Mouse (Mus musculus) liver, embryonic 16.5 days (tissue): ENCODE results near the gene Misp. TPM values are rescaled to one million over a fixed set of nuclear protein-coding genes. Genes with fewer than 3 reads are reported as not detected.

Experiments used
- ATAC-seq: fragments of 200-750 bp; cut with Nextera tagmentation; 2 replicates; pipeline ENCODE4 v1.8.0; 2017; ENCODE audit warnings: low read depth, mild to moderate bottlenecking, moderate number of reproducible peaks, moderate library complexity
- H3K27ac ChIP-seq: fragments of 300-500 bp; sonication (generic); 2 replicates; pipeline ENCODE4 v1.5.1; 2014; ENCODE audit warnings: mild to moderate bottlenecking, low read length
- H3K27me3 ChIP-seq: fragments of 300-500 bp; sonication (generic); 2 replicates; pipeline ENCODE4 v1.6.1; 2014; ENCODE audit warnings: low read depth, low read length, mixed read lengths; ENCODE audit not compliant: control insufficient read depth, insufficient read depth
- H3K36me3 ChIP-seq: fragments of 300-500 bp; sonication (generic); 2 replicates; pipeline ENCODE4 v1.6.1; 2014; ENCODE audit warnings: mild to moderate bottlenecking; ENCODE audit not compliant: control insufficient read depth, insufficient read depth
- H3K4me1 ChIP-seq: fragments of 300-500 bp; sonication (generic); 2 replicates; pipeline ENCODE4 v1.6.1; 2014; ENCODE audit warnings: low read depth, low read length, mixed read lengths; ENCODE audit not compliant: control insufficient read depth
- H3K4me2 ChIP-seq: fragments of 300-500 bp; sonication (generic); 2 replicates; pipeline ENCODE4 v1.6.1; 2014; ENCODE audit warnings: low read depth, low read length, mixed read lengths
- H3K4me3 ChIP-seq: fragments of 300-500 bp; sonication (generic); 2 replicates; pipeline ENCODE4 v1.5.1; 2014; ENCODE audit warnings: low read depth, mild to moderate bottlenecking, low read length
- H3K9ac ChIP-seq: fragments of 300-500 bp; sonication (generic); 2 replicates; pipeline ENCODE4 v1.6.1; 2014; ENCODE audit warnings: low read depth, low read length
- H3K9me3 ChIP-seq: fragments of 300-500 bp; sonication (generic); replicated peaks from 2 replicates; pipeline ENCODE4 v1.6.1; 2016; ENCODE audit warnings: low read length; ENCODE audit not compliant: control insufficient read depth
- WGBS: fragments of 180-500 bp; shearing (Covaris S2); extraction: QIAGEN DNeasy Blood & Tissue Kit; methylation state at CpG from one replicate; pipeline ENCODE4 v1.1.7; 2014; ENCODE audit not compliant: insufficient replicate concordance; 5-methylcytosine and 5-hydroxymethylcytosine counted together
- polyA plus RNA-seq: library from polyadenylated mRNA; unstranded; fragments of >200 nt; fragmentation: Nextera tagmentation; extraction: Ambion mirVana; gene quantifications from 2 replicates; pipeline ENCODE4 v1.2.1, GENCODE M21; 2015

The Misp gene
- polyA plus RNA-seq, 1 experiment from 2014 or later: 1.4 TPM

DNA sequence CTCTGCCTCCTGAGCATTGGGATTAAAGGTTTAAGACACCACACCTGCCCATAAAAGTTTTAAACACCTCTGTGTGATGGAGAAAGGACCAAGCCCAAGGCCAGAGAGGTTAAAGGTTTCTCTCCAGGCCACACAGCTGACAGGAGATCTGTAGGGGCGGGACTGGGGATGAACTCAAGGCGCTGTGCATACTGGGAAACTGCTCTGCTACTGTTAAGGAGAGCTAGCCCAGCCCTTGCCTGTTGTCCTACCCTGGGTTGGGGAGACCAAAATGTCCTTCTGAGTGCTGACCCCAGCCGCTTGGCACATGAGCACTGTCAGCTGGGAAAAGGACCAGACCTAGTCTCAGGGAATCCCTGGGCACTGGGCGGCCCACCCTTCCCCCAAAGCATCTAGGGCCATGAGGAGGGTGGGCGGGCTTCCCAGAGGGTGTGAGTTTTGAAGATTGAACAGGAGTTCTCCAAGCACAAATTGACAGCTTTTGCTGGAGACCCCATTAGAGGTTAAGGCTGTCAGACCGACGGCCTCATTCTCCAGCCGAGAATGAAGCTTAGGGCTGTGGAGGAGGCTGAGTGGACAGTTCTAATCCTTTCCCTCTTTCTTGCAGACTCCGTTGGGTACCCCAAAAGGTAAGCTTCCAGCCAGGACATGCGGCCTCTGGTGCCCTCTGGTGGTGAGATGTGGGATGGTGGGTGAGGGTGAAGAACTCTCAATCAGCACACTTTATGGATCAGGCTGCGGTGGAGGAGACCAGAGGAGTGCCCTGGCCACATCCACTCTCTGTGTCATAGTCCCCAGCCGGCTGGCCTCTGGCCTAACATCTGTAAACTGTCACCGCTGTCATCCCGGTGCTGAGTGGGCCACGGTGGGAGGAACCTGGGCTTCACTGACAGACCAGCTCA, 8.8 kb upstream of the Misp start:
- WGBS: 23% methylated on average over 15 of the region's 15 CpGs
- ATAC-seq: peak; percentile 38; the same call in 1 of the 2 replicates
- Histone ChIP-seq H3K27me3 (no peaks in the 10 kb centered on the region), H3K4me1 (peaks cover 10% of the 10 kb centered on the region), H3K36me3 (no peaks in the 10 kb centered on the region), H3K4me2 (no peak overlapping the region), H3K27ac (no peak overlapping the region), H3K9ac (no peak overlapping the region), H3K9me3 (no peaks in the 10 kb centered on the region), H3K4me3 (no peak overlapping the region)

DNA sequence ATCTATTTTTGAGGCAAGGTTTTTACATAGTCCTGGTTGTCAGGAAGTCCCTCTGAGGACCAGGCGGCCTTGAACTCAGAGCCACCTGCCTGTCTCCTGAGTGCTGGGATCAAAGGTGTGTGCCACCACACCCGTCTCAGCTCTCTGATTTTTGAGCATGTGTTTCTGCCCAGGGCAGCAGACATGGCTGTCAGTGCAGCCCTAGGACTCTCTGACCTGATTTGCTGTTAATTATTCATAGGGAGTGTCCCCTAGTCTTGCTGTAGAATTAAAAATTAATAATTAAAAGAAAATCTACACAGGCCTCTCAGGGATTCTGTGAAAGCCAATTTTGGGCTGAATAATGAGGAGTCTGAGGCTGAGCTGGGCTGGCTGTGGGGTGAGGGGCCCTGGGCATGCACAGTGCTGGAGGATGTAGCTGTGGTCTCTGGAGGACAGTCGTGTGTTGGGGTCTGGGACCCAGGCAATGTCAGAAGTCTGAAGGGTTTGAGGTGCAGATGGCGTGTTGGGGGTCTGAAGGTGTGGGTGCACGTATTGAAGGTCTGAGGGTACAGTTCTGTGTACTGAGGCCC, 6.4 kb upstream of the Misp start:
- Histone ChIP-seq H3K9me3 (no peaks in the 10 kb centered on the region), H3K9ac (no peak overlapping the region), H3K4me3 (no peak overlapping the region), H3K4me2 (no peak overlapping the region), H3K27me3 (no peaks in the 10 kb centered on the region), H3K4me1 (peaks cover 4% of the 10 kb centered on the region; the same call in 1 of the 2 replicates), H3K36me3 (no peaks in the 10 kb centered on the region), H3K27ac (no peak overlapping the region)
- WGBS: 59% methylated on average over 5 of the region's 5 CpGs
- ATAC-seq: 0 out of 2 replicates have a peak, but pooled peaks have one; percentile 11

DNA sequence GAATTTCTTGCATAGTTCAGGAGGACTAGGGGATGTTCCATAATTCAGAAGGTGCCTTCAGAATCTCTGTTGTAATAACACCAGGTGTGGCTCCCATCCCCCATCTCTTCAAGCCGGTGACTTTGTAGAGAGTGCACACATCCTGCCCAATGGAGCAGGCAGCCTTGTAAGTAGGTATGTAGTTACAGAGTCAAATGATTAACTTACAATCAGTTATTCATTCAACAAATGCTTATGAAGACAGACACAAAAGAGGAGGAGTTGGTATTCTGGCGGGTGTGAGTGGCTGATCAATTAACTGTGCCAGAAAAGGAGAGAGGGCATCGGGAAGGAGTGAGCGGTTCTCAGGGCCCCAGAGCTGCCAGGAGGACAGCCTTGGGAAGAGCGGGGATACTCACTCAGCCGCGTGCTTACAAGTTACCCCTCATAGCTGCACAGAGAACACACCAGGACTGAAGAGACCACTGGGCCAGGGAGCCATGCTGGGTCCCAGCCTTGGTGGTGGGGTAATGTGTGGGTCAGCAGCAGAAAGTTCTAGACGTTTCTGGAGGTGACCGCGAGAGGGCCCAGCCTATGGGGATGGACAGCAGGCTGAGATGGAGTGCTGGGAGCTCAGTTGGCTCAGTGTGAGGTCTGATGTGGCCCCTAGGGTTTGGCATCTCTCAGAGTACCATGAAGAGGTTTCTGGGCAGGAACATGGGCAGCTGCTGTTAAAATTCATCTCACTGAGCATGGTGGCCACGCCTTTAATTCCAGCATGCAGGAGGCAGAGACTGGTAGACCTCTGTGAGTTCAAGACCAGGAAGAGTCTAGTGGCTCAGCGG, 4.9 kb upstream of the Misp start:
- Histone ChIP-seq H3K27ac (no peak overlapping the region), H3K4me3 (no peak overlapping the region), H3K27me3 (no peaks in the 10 kb centered on the region), H3K36me3 (no peaks in the 10 kb centered on the region), H3K4me1 (peaks cover 4% of the 10 kb centered on the region; the same call in 1 of the 2 replicates), H3K4me2 (no peak overlapping the region), H3K9me3 (no peaks in the 10 kb centered on the region), H3K9ac (no peak overlapping the region)
- peak; percentile 25; the same call in 1 of the 2 replicates for ATAC-seq
- WGBS: 70% methylated on average over 12 of the region's 12 CpGs

DNA sequence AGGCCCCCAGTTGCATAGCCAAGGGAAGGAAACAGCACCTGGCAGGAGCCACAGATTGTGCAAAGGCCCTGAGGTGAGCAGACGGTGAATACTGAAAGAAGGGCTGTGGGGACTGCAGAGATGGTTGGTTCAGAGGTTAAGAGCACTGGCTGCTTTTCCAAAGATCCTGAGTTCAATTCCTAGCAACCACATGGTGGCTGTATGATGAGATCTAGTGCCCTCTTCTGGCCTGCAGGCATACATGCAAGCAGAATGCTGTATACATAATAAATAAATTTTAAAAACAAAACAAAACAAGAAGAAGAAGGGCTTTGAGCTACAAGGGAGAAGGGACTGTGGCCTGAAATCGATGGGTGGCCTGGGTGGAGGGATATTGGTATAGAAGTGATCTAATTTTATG, 3.7 kb upstream of the Misp start:
- Histone ChIP-seq H3K27ac (no peak overlapping the region), H3K4me2 (no peak overlapping the region), H3K36me3 (no peaks in the 10 kb centered on the region), H3K4me3 (no peak overlapping the region), H3K9ac (no peak overlapping the region), H3K4me1 (peaks cover 4% of the 10 kb centered on the region; the same call in 1 of the 2 replicates), H3K27me3 (no peaks in the 10 kb centered on the region), H3K9me3 (no peaks in the 10 kb centered on the region)
- ATAC-seq: no peak
- WGBS: 46% methylated on average over 2 of the region's 2 CpGs

DNA sequence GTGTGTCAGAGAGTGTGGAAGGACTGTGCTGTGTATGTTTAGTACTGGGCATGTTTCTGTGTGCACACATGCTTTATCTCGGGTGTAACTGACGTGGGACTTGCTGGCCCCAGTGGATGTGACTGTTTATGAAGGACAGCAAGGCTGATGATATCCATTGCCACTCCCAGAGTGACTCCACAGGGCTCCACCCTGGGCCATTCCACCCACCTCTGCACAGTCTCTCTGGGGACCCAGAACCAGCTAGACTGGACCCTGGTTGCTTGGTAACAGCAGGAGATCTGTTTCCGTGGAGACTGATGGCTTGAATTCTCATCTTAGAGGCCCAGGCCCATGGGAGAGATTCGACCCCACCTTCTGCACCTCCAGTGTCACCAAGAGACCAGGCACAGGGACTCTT, 2.6 kb upstream of the Misp start:
- Histone ChIP-seq H3K4me2 (no peak overlapping the region), H3K27me3 (no peaks in the 10 kb centered on the region), H3K9me3 (no peaks in the 10 kb centered on the region), H3K4me3 (no peak overlapping the region), H3K27ac (no peak overlapping the region), H3K9ac (no peak overlapping the region), H3K4me1 (peaks cover 8% of the 10 kb centered on the region), H3K36me3 (no peaks in the 10 kb centered on the region)
- WGBS: 47% methylated on average over 4 of the region's 4 CpGs
- no peak for ATAC-seq

DNA sequence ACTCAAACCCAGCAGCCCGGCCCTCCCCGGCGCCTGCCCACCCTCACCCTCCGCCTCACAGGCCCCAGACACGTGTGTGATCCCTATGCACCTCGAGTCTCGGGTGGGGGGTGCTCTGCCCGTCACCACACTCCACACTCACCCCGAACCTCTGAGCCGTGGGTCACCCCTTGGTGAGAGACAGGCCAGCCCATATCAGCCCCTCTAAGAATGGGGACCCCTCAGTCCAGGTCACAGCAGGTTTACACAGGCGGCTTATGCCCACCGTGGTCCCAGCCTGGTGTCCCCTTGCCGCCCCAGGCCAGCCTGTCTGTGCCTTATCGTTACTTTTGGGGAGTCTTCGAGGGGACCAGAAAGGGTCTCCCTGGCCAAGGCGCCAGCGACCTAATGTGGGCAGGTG, 1.2 kb upstream of the Misp start:
- 80% methylated on average over 17 of the region's 17 CpGs for WGBS
- no peak for ATAC-seq

DNA sequence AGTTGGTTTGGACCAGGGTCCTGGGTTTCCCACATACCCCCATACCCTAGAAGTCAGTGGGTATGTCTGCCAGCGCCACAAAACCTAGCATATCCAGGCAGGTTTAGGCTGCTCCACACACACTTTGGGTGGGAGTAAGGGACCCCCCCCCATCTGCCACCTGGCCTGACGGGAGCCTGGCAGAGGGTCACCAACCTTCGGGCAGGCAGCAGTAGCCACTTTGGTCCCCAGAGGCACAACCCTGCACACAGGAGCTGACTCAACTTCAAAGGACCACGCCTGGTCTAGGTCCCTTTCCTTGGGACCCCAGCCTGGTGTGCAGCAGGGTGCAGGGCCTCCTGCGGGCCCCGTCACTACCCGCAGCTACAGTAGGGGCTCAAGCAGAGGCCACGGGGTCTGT, 512 bp upstream of the Misp start:
- Histone ChIP-seq H3K9me3 (no peaks in the 10 kb centered on the region), H3K27me3 (no peaks in the 10 kb centered on the region), H3K4me3 (no peak overlapping the region), H3K4me1 (peaks cover 5% of the 10 kb centered on the region), H3K36me3 (no peaks in the 10 kb centered on the region), H3K4me2 (no peak overlapping the region), H3K27ac (no peak overlapping the region), H3K9ac (no peak overlapping the region)
- 63% methylated on average over 8 of the region's 8 CpGs for WGBS
- no peak for ATAC-seq

More for the DNA sequence above, 1.2 kb upstream of the Misp start:
- Histone ChIP-seq H3K4me2 (no peak overlapping the region), H3K9me3 (no peaks in the 10 kb centered on the region), H3K9ac (no peak overlapping the region), H3K4me3 (no peak overlapping the region), H3K36me3 (no peaks in the 10 kb centered on the region), H3K27me3 (no peaks in the 10 kb centered on the region), H3K27ac (no peak overlapping the region), H3K4me1 (peaks cover 8% of the 10 kb centered on the region)

DNA sequence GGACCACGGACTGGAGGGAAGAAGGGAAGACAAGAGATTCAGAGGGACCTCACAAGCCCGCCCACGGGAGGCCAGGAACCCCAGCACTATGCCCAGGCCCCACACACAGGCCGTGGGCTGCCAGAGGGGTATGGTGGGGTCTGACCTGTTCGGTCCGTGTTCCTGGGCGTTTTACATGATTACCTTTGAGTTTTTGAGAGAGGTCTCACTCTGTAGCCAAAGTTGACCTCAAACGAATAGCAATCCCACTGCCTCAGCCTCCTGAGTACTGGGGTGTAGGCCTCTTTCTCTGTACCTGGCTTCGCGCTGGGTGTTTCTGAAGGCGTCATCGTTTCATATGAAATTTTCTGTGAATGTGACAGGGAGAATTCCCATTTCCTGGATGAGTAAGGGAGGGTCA, 942 bp downstream of the Misp start:
- no peak overlapping the region for H3K9ac ChIP-seq
- H3K27me3 ChIP-seq: no peaks in the 10 kb centered on the region
- WGBS: 80% methylated on average over 12 of the region's 12 CpGs
- H3K9me3 ChIP-seq: no peaks in the 10 kb centered on the region
- no peak for ATAC-seq
- no peak overlapping the region for H3K4me2 ChIP-seq
- H3K27ac ChIP-seq: no peak overlapping the region
- peaks cover 4% of the 10 kb centered on the region for H3K4me1 ChIP-seq
- no peaks in the 10 kb centered on the region for H3K36me3 ChIP-seq
- H3K4me3 ChIP-seq: no peak overlapping the region
